Mouse (Mus musculus): ENCODE data around the gene Tgif1.

The Tgif1 gene

DNA sequence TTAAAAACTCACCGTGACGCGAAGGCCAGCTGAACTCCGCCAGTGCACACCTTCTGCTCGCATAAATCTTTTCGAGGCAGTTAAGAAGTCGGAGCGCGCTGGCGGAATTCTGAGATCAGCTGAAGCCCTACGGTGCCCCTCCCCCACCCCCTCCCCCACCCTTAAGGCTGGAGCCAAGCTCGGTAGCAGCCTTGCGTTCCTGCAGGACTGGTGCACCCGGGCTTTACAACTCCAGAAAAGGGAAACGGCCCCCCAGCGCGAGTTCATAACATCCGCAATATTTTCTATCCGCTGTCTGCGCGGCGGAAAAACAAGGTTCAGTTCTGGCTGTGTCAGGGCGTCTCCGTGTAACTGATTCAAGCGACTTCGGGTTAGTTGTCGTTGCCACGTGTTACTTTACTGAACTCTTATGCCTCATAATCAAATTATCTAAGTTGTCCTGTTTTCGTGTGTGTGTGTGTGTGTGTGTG, at the start of gene Tgif1:
Tgif1 (minus strand) TSS at position 111 of the 470 bp plus-strand sequence.
- no peak for DNase-seq (ENCODE audit: extremely low read depth, low read depth, low spot score)

DNA sequence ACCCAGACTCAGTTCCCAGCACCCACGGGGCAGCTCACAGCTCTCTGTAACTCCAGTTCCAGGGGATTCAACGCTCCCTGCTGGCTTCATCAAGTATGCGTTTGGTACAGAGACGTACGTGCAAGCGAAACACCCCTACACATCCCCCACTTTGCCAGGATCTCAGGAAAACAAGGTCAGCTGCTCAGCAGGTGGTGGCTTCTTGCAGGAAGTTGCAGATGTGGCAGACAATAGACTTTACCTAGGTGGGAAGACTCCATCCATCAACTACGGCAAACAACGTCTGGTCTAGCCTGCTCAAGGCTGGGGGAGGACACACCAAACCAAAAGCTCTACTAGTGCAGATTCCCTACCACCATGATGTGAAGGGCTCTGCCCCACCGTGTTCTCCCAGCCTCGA, 47.3 kb upstream of the Tgif1 start:
- no peak for DNase-seq (ENCODE audit: extremely low read depth, low read depth, low spot score)

DNA sequence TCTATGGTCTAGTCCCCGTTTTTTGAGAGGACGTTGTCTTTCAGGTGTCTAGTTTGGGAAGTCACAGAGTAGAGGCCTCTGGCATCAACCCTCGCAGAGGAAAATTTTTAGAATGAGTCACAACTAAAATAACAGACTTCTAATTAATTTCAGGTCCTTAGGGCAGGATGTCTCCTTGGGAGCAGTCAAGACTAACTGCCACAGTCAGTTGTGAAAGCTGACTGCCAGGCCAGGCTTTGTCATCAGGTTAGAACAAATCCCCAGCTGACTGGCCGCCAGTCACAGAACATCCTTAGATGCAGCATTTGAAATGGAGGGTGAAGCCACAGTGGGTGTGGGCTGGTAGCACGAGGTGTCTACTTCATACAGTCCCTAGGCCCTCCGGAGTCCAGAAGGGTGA, 46.3 kb upstream of the Tgif1 start:
- peak; percentile 51 for DNase-seq (ENCODE audit: extremely low read depth, low read depth, low spot score)

DNA sequence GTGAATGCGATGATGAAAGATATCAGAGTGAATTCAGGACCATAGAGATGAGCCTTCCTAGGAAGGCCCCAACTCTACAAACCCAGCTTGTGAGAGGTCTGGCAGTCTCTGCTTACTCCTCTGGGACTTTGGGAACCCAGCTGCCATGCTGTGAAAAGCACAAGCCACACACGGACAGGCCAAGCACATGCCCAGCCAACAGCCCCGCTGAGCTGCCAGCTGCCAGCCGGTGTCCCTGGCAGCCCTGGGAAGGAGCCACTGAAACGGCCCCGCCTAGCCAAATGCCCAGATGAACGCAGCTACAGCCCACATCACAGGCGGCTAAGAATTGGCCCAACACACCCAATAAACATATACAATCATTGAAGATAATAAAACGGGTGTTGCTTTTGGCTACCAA, 41.5 kb upstream of the Tgif1 start:
- no peak for DNase-seq (ENCODE audit: extremely low read depth, low read depth, low spot score)

DNA sequence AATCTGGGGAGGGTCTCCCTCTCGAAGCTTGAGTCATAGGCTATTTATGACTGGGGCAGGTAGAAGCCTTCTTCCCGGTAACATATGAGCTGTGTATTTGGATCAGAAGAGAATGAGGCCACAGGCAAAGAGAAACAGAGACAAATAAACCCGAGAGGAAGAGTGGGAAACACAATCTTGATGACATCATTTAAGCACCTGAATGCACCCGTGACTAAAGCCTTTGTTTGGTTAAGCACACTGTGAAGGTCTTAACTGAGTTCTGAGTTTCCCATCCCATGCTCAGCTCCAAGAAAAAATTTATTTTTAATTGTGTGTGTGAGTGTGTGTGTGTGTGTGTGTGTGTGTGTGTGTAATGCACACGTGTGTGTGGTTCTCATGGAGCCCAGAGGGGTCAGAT, 39.8 kb upstream of the Tgif1 start:
- no peak for DNase-seq (ENCODE audit: extremely low read depth, low read depth, low spot score)

DNA sequence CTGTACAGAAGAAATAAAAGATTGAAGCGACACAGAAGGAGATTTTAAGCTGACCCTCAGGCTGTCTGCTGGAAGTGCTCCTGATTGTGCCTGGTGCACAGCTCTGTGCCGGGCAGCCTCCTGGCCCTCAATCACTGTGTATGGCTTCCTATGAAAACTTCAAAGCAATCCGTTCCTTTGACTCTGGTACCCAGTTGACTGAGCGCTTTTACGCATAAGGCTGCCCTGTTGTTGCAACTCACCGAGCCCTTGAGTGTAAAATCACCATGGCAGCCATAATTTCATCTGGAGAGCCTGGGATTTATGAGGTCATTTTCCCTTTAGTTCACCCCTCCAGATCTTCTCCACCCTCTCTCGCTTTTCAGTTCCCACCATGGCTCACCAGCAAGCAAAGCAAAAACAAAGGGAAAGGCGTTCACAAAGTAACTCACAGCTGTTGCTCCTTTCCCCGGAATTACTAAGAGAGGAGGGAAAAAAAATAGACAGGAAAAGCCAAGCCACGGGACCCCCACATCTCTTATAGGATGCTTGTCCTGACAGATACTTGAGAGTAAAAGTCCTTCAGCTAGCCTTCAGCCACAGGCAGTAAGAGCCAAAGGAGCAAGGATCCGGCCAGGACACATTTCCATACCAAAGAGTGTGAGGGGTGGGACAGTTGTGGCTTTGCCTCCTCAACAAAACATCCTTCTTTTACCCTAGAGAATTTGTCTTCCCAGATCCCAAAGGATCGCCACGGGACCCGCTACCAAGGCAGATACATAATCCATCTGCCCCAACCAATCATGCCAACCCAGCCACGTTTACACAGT, 39.1 kb upstream of the Tgif1 start:
- no peak for DNase-seq (ENCODE audit: extremely low read depth, low read depth, low spot score)

DNA sequence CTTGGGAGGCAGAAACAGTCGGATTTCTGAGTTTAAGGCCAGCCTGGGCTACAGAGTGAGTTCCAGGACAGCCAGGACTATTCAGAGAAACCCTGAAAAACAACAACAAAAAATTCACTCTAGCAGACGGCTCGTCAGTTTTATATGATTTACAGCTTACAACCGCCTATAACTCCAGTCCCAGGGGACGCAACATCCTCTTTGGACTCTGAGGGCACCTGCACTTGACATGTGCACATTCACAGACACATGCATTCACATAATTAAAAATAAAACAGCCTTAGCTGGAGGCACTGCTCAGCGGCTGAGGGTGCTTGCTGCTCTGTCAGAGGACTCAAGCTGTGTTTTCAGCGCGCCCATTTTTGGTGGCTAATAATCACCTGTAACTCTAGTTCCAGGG, 37.2 kb upstream of the Tgif1 start:
- no peak for DNase-seq (ENCODE audit: extremely low read depth, low read depth, low spot score)

DNA sequence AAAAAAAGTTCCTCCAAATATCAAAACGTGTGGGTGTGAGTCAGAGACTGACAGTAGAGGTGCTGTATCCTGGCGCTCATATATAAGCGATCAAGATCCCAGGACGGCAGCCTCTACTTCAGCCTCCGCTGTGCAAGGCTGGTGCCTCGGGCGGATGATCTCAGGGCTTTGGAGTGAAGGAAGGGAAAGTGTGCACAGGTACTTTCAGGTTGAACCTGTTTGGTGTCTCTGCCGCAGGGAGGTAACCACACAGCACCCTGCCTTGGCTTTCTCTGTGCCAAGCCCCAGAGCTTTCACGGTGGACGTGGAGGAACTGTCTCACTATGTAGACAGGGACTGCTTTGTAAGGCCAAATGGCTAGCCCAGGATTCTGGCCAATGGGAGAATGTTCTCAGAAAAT, 35.3 kb upstream of the Tgif1 start:
- DNase-seq (ENCODE audit: extremely low read depth, low read depth, low spot score), result peak; percentile 74

DNA sequence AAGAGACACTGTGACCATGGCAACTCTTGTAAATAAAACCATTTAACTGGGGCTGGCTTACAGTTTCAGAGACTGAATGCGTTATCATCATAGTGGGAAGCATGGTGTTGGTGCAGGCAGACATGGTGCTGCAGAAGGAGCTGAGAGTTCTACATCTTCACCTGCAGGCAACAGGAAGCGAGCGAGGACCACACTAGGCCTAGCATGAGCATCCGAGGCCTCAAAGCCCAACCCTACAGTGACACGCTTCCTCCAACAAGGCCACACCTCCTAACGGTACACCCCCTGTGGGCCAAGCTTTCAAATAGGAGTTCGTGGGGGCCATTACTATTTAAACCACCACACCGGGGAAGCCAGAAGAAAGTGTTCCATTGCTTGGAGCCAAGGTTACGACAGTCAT, 34.5 kb upstream of the Tgif1 start:
- DNase-seq (ENCODE audit: extremely low read depth, low read depth, low spot score), result no peak

DNA sequence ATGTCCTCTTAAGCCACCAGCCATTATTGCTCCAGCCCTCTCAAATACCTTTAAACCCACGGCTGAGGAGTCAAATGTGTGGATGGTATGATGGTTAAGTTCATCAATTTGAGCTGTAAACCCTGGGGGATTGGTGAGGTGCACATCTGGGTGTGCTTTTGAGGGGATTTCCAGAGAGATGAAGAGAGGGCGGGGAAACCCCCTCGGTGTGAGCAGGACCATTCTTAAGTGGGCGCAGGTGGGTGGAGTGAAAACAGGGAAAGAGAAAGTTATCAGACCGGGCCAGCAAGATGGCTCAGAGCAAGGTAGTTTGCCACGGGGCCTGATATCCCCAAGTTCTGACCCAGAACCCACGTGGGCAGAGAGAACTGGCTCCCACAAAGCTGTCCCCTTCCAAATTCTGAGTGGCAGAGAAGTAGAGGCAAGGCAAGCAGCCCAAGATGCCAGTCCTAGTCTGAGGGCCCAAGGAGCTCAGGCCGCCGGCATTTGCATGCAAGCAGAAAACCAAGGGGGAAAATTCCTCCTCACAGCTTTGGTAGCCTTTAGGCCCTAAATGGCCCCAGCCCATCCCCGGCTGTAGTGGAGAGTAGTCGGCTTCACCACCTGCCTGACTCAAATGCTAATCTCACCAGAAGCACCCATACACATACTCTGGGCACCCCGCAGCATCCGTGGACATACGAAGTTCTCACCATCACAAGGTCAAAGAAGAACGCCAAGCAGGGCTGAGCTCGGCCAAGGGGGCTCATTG, 33.5 kb upstream of the Tgif1 start:
- DNase-seq (ENCODE audit: extremely low read depth, low read depth, low spot score), result no peak

DNA sequence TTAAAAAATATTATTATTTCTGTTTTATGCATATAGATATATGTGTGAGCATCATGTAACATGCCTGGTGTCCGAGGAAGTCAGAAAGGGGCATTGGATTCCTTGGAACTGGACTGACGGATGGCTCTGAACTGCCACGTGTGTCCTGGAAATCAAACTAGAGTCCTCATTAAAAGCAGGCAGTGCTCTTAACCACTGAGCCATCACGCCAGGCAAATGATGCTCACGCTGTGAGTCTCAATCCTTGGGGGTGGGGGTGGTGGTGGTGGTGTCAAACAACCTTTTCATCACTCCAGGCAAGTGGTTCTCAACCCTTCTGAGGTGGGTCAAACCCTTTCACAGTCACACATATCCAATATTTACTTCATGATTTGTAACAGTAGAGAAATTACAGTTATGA, 32.5 kb upstream of the Tgif1 start:
- DNase-seq (ENCODE audit: extremely low read depth, low read depth, low spot score), result no peak

DNA sequence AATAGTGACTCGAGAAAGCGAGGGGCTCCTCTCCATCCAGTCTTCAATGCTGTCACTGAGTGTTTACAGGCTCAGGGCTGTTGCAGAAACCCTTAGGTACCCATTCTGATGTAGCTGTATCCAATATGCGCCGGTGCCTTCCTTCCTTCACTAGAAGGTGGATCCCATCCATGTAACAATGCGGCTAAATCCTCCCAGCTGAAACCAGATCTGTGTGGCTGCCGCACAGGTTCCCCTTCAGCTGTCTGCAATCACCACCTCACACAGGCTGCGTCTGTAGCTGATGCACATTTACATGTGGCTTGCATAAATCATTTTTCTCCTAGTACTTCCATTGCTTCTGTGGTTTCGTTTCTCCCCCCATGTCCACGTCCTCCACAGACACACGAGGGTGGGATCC, 28.6 kb upstream of the Tgif1 start:
- no peak for DNase-seq (ENCODE audit: extremely low read depth, low read depth, low spot score)

DNA sequence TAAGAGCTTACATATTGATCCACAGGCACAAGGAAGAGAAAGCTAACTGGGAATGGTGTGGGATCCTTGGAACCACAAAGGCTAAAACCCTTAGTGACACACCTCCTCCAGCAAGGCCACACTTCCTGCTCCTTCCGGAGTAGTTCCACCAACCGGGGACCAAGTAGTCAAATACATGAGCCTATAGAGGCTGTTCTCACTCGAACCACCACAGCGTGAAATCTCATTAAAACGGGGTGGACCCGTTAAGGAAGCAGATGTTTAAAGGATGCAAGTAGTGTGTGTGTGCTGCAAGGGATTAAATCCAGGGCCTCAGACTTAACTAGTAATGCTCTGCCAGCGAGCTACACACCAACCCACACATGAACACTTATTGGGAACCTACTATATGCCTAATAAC, 27.8 kb upstream of the Tgif1 start:
- DNase-seq (ENCODE audit: extremely low read depth, low read depth, low spot score), result no peak

DNA sequence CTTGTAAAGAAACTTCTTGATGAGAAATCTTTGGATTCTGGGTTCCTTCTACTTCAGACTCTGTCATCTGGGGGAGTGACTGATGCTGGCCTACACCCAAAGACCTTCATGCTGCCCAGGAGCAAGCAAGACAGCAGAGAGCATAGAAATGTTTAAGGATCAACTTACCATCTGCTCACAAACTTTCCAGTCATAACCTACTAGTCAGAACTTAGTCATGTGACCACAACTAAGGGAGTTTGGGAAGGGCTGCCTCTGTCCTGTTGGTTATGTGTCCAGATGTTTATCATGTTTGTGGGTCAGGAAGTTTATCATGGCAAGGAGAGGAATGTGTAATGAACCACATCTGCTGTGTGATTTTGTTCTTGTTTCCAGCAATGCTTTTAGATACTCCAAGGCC, 24.9 kb upstream of the Tgif1 start:
- no peak for DNase-seq (ENCODE audit: extremely low read depth, low read depth, low spot score)

DNA sequence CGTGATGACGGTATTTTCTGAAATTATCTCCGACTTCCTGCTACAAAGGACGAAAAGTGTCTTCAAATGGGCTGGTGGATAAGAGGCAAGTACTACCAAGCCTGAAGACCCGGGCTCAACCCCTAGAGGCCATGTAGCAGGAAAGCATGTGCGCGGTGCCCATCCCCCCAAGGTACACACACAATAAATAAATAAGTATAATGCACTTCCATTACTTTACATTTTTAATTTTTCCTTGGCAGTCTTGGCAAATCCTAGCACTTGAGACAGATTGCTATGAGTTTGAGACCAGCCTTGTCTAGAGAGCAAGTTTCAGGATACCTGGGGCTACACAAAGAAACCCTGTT, 20.4 kb upstream of the Tgif1 start:
- no peak for DNase-seq (ENCODE audit: extremely low read depth, low read depth, low spot score)

DNA sequence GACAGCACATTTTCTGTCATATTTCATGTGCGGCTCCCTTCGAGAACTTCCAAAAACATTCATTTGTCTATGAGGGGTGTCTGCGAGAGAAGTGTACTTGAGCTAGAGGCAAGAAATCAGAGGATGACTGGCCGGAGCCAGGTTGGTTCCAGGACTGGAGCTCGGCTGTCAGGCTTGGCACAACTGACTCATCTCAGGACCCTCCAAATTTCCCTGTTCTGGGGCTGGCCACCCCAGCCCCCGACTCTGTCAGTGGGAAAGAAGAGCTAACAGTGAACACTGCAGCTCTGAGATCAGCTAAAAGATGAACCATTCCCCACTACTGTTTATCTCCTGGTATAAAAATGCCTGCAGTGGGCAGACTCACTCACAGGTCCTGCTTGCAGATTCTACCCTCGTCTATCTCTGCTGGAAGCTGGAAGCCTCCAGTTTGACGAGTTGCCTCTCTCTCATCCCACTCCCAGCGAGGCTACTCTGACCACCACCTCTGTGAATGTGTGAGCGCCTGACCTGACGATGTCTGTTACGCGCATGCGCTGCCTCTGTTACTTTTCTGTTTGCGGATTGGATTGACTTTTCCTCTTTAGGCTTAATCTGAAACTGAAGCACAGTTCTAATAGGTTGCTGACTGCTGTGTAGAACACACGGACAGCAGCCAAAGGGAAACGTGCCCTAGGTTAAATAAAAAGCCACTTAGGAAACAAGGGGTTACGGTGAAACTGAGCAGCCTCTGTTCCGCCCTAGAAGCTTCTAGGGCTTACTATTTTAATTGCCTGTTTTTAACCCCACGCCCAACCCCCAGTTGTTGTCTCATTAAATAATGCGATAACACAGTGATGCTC, 19.8 kb upstream of the Tgif1 start:
- no peak for DNase-seq (ENCODE audit: extremely low read depth, low read depth, low spot score)

DNA sequence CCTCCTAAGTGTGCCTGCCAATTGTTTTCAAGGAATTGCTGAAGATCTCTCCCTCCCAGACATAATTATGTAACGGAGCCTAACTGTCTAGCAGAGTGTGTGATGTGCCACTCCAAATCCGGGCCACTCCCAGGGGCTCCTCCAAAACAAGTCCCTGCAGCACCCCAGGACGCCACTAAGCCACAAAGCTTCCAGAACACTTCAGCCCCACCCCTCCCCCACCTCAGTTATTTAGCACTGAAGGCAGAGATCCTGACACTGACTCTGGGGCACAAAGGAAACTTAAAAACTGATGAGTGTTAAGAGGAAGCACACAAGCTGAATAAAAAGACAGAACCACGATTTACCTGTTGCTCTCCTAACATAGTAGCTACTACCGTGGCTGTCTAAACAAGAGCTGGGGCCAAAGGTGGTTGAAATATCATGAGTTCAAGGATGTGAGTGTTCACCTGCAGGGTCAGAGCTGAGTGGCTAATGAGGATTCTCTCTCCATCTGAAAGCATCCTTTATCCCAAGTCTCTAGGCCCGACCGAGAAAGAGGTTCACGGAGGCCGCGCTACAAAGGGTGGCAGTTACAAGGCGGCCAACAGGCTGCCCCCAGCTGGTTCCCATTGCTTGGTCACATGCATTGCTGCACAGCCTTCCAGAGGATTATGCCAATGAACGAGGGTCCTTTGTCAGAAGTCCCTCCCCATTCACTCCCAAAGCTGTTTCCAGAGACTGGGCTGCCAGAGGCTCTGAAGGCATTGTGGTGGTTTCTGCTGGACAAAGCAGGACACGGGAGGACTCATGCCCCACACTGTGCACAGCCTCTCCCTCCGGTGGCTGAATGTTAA, 19.0 kb upstream of the Tgif1 start:
- no peak for DNase-seq (ENCODE audit: extremely low read depth, low read depth, low spot score)

DNA sequence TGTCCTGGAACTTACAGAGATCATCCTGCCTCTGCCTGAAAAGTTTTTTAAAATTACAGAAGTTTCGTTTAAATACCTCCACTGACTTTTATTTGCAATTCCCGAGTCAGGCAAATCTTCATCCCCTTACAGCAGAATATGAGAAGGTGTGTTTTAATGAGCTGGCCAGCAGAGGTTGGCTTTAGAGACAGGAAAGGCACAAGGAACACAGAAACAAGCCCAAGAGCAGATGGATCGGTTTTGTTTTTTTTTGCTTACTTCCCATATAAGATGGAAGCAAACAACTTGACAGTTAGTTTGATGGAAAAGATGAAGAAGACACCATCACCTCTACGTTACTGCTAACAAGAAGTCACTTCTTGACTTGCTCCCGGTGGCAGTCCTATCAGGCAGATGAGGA, 18.3 kb upstream of the Tgif1 start:
- no peak for DNase-seq (ENCODE audit: extremely low read depth, low read depth, low spot score)

DNA sequence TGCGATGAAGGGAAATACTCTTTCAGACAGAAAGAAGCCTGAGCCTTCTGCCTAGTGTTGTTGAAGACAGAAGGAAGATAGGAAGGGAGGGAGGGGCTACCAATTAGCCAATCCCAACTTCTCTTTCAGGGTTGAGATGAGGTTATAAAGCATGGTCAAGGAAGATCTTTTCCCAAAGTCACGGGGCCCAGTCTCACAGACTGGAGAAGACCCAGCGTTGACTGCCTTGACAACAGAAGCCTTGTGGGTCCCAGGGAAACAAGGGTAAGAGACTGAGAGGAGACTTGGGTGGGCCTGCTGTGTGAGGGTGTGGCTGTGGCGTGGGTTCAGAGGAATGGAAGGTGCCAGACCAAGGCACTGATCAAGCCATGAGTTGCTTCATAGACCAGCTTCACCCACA, 17.2 kb upstream of the Tgif1 start:
- no peak for DNase-seq (ENCODE audit: extremely low read depth, low read depth, low spot score)

DNA sequence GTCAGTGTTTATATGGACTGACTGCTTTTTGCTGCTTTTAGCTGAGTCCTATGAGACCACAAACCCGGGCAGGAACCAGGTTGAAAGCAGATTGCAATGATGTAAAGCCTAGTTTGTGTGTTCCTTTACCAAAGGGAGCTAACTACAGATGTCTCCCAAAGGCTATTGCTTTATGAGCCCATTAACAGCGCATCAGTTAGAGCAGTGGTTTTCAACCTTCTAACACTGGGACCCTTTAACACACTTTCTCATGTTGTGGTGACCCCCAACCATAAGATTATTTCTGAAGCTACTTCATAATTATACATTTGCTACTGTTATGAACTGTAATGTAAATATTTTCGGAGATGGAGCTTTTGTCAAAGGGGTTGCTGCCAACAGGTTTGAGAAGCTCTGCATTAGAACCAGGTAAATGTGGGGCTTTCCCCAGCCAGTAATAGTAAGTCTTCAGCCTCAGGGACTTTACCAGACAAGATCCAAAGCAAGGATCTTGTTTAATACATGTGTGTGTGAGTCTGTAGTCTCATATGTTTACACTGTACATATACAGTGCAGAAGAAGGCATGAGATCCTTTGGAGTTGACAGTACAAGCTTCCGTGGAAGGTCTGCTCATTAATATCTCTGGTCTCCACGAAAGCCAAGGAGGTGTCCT, 15.4 kb upstream of the Tgif1 start:
- no peak for DNase-seq (ENCODE audit: extremely low read depth, low read depth, low spot score)

All from fat pad, adult 2 months (tissue).